Mouse (Mus musculus) CH12.LX (cell line): Measurements from ENCODE around the gene Ablim1. TPM values are rescaled to one million over a fixed set of nuclear protein-coding genes. Genes with fewer than 3 reads are reported as not detected.
A peak's percentile ranks its signal among the peaks of the same experiment; 100 is the strongest.

Source experiments
- DNase-seq: peaks from one replicate; pipeline ENCODE4 v3.0.0-alpha.2; 2013; ENCODE audit errors: extremely low read depth
- H3K27ac ChIP-seq: 2 replicates; pipeline ENCODE4 v1.5.1; 2012; ENCODE audit warnings: low read depth, mild to moderate bottlenecking, control low read depth, moderate library complexity; ENCODE audit not compliant: insufficient read depth
- H3K27me3 ChIP-seq: replicated peaks from 2 replicates; pipeline ENCODE3; 2012; ENCODE audit warnings: inconsistent platforms
- H3K36me3 ChIP-seq, 2 experiments: replicated peaks in 1 of 2; 2 replicates each; pipeline versions ENCODE3 to v1.6.1; 2012; ENCODE audit warnings: inconsistent platforms in 1 of 2, low read length in 1 of 2, mild to moderate bottlenecking in 1 of 2, mixed read lengths in 1 of 2, moderate library complexity in 1 of 2; ENCODE audit not compliant: control insufficient read depth in 1 of 2, insufficient read depth in 1 of 2
- H3K4me1 ChIP-seq, 2 experiments: 2 replicates each; pipeline ENCODE4 v1.6.1; 2012; ENCODE audit warnings: inconsistent platforms in 1 of 2, moderate library complexity in 1 of 2; ENCODE audit not compliant: insufficient read depth in 2 of 2, control insufficient read depth in 1 of 2
- H3K4me2 ChIP-seq: 2 replicates; pipeline ENCODE4 v1.6.1; 2012; ENCODE audit warnings: low read depth, mild to moderate bottlenecking, control low read depth; ENCODE audit not compliant: poor library complexity, insufficient read depth, severe bottlenecking
- H3K4me3 ChIP-seq, 3 experiments: fragments of 150-350 bp in 1 of 3; sonication (generic) in 1 of 3; replicated peaks in 1 of 3; 2 replicates each; pipeline versions ENCODE3 to v1.5.1; 2011 to 2012; ENCODE audit warnings: low read depth in 2 of 3, low read length in 2 of 3, mild to moderate bottlenecking in 2 of 3, moderate library complexity in 2 of 3, control low read depth in 1 of 3, improper control_type of control experiment in 1 of 3, inconsistent platforms in 1 of 3, mixed read lengths in 1 of 3; ENCODE audit not compliant: poor library complexity in 1 of 3
- H3K79me2 ChIP-seq: replicated peaks from 2 replicates; pipeline ENCODE4 v1.6.1; 2012; ENCODE audit warnings: mild to moderate bottlenecking, moderate library complexity; ENCODE audit not compliant: control insufficient read depth, poor library complexity, insufficient read depth, severe bottlenecking; ENCODE audit errors: extremely low read depth
- H3K9ac ChIP-seq: 2 replicates; pipeline ENCODE4 v1.6.1; 2012; ENCODE audit warnings: low read depth, mild to moderate bottlenecking, control low read depth, moderate library complexity; ENCODE audit not compliant: insufficient read depth
- H3K9me3 ChIP-seq: replicated peaks from 2 replicates; pipeline ENCODE3; 2012; ENCODE audit warnings: low read length, inconsistent platforms, mixed read lengths
- CHD2 ChIP-seq: IDR thresholded peaks from 2 replicates; pipeline ENCODE4 v1.6.1; 2011; ENCODE audit warnings: low read length, improper control_type of control experiment
- E2F4 ChIP-seq: IDR thresholded peaks from 2 replicates; pipeline ENCODE4 v1.6.1; 2011; ENCODE audit warnings: low read depth, low read length, improper control_type of control experiment; ENCODE audit not compliant: insufficient replicate concordance
- EP300 ChIP-seq: IDR thresholded peaks from 2 replicates; pipeline ENCODE4 v1.6.1; 2011; ENCODE audit warnings: low read length, improper control_type of control experiment
- HCFC1 ChIP-seq: IDR thresholded peaks from 2 replicates; pipeline ENCODE4 v1.6.1; 2012; ENCODE audit warnings: low read depth, mild to moderate bottlenecking, inconsistent platforms, low read length, improper control_type of control experiment
- IRF4 ChIP-seq: IDR thresholded peaks from 2 replicates; pipeline ENCODE4 v1.6.1; 2014; ENCODE audit warnings: low read depth, mild to moderate bottlenecking, inconsistent platforms, low read length, improper control_type of control experiment
- MAFK ChIP-seq: IDR thresholded peaks from 2 replicates; pipeline ENCODE4 v1.6.1; 2011; ENCODE audit warnings: low read length, improper control_type of control experiment; ENCODE audit not compliant: insufficient replicate concordance
- MYC ChIP-seq: IDR thresholded peaks from 2 replicates; pipeline ENCODE4 v1.6.1; 2011; ENCODE audit warnings: low read depth, mild to moderate bottlenecking, improper control_type of control experiment, low read length
- NRF1 ChIP-seq: IDR thresholded peaks from 2 replicates; pipeline ENCODE4 v1.6.1; 2014; ENCODE audit warnings: low read depth, mild to moderate bottlenecking, inconsistent platforms, low read length, improper control_type of control experiment, moderate library complexity
- PAX5 ChIP-seq: IDR thresholded peaks from 2 replicates; pipeline ENCODE4 v1.6.1; 2012; ENCODE audit warnings: low read length, inconsistent platforms, mixed read lengths
- POLR2A ChIP-seq: IDR thresholded peaks from 2 replicates; pipeline ENCODE4 v1.6.1; 2011; ENCODE audit warnings: low read depth, mild to moderate bottlenecking, improper control_type of control experiment, low read length
- RCOR1 ChIP-seq: conservative IDR thresholded peaks from 2 replicates; pipeline ENCODE4 v1.6.1; 2012; ENCODE audit warnings: low read depth, mild to moderate bottlenecking, inconsistent platforms, low read length, improper control_type of control experiment
- SMC3 ChIP-seq: IDR thresholded peaks from 2 replicates; pipeline ENCODE4 v1.6.1; 2011; ENCODE audit warnings: low read depth, low read length, improper control_type of control experiment
- TBP ChIP-seq: conservative IDR thresholded peaks from 2 replicates; pipeline ENCODE4 v1.6.1; 2011; ENCODE audit warnings: low read depth, low read length, improper control_type of control experiment
- TCF12 ChIP-seq: IDR thresholded peaks from 2 replicates; pipeline ENCODE4 v1.6.1; 2014; ENCODE audit warnings: low read depth, mild to moderate bottlenecking, inconsistent platforms, low read length, improper control_type of control experiment
- ZC3H11A ChIP-seq: IDR thresholded peaks from 2 replicates; pipeline ENCODE4 v1.6.1; 2012; ENCODE audit warnings: low read depth, mild to moderate bottlenecking, inconsistent platforms, low read length, improper control_type of control experiment
- ZNF384 ChIP-seq: IDR thresholded peaks from 2 replicates; pipeline ENCODE4 v1.6.1; 2012; ENCODE audit warnings: low read depth, low read length, improper control_type of control experiment, inconsistent platforms
- dilution Hi-C: fragments of 300-500 bp; cut with MboI; formaldehyde crosslinking; loops from 2 replicates; pipeline ENCODE4 v1.14.3; 2020; ENCODE audit warnings: low sequenced_read_pairs; ENCODE audit not compliant: extremely low pct_unique_long_range_greater_than_20kb, extremely low pct_ligation_motif_present
- in situ Hi-C: fragments of 300-500 bp; cut with MboI; formaldehyde crosslinking; loops from 3 replicates; pipeline ENCODE4 v1.14.3; 2019; ENCODE audit warnings: low sequenced_read_pairs, low pct_ligation_motif_present, low pct_unique_long_range_greater_than_20kb, mixed read lengths
- polyA plus RNA-seq: library from polyadenylated mRNA; unstranded; fragments of >175 nt; gene quantifications from 2 replicates; pipeline ENCODE4 v1.2.1, GENCODE M21; 2012; ENCODE audit warnings: low read depth; ENCODE audit not compliant: insufficient read length
- total RNA-seq, 2 experiments: library from RNA; depleted of rRNA; stranded (reverse); fragments of 300-350 nt in 1 of 2; fragments of >200 nt in 1 of 2; gene quantifications; 2 replicates each; pipeline ENCODE4 v1.2.3; 2012 to 2014

The Ablim1 gene
- total and polyA plus RNA-seq, 3 experiments: 0.85 to 2.4 (median 2.0) TPM

DNA sequence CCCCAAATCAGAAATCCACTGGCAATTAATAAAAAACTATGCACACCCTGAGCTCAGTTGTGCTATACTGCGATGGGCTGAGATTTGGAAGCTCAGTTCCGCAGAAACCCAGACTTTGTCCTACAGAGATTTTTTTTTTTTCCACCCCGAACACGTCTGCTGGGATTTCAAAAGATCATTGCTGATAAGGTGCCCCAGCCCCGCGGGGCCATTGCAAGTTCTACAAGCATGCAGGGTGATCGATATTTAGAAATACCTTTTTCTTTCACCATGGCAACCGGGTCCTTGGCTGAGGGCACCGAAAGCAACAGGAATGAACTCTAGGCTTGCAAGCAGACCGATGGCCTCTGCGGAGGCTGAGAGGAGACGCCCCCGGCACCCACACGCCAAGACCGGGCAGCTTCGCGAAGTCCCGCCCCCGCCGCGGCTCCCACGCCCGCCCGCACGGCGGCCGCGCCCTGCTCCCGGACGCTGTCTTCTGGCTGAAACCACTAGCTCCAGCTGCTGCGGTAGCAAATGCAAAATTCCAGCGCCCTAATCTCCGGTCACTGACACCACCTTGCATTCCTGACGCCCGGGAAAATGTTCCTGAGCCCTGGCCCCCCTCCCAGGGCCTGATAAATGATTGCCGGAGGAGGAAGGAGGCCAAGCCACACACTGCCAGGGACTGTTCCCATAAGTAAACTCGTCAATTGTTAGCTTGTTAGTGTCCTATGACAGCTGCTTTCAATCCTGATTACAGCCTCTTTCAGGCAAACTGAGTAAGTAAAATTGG lies 117.5 kb downstream of the Ablim1 start:
- Histone ChIP-seq H3K9ac (no peak overlapping the region), H3K4me1 (peaks cover 3 to 8% of the 10 kb centered on the region in 2 experiments; a peak in 2 of 4 replicates), H3K27me3 (no peaks in the 10 kb centered on the region), H3K9me3 (no peaks in the 10 kb centered on the region), H3K4me3 (peak overlapping the region in 1 of 3 experiments; percentile 5)
- in situ Hi-C loops (no loop called here), dilution Hi-C loops (no loop called here)
- no peak for DNase-seq
- TF ChIP-seq E2F4: no peak
- TF ChIP-seq, all 38 proteins: peak for 0
- Histone ChIP-seq H3K4me2 (peak overlapping the region; percentile 48), H3K36me3 (no peaks in the 10 kb centered on the region), H3K79me2 (no peaks in the 10 kb centered on the region), H3K27ac (no peak overlapping the region)

DNA sequence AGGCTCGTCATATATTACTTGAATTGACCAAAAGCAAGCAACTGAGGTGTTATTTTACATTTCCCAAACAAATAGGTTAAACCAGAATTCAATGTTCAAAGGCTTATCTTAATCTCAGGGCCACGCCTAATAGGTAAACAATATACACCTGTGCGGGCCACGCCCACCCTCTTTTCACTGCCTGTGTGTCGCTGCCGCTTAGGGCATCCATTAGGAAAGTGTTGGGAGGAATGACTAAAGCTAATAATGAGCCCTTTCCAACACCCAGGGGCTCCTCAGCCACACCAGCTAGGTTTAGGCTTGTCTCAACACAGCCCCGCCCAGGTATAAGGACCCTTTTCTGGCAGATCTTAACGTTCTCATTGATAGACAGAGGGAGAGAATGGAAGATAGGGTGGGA lies 118.1 kb downstream of the Ablim1 start:
- dilution Hi-C loops (no loop called here), in situ Hi-C loops (no loop called here)
- no peak for DNase-seq
- Histone ChIP-seq H3K4me2 (no peak overlapping the region), H3K27ac (no peak overlapping the region), H3K79me2 (no peaks in the 10 kb centered on the region), H3K9ac (no peak overlapping the region), H3K27me3 (no peaks in the 10 kb centered on the region), H3K9me3 (no peaks in the 10 kb centered on the region), H3K4me1 (peaks cover 3 to 8% of the 10 kb centered on the region in 2 experiments; a peak in 2 of 4 replicates), H3K36me3 (no peaks in the 10 kb centered on the region), H3K4me3 (no peak overlapping the region)
- TF ChIP-seq SMC3: no peak
- TF ChIP-seq POLR2A: no peak
- no peak for TF ChIP-seq RCOR1
- no peak for TF ChIP-seq TCF12
- TF ChIP-seq HCFC1: no peak
- TF ChIP-seq EP300: no peak
- no peak for TF ChIP-seq TBP
- TF ChIP-seq MAFK: no peak
- TF ChIP-seq PAX5: no peak
- no peak for TF ChIP-seq NRF1
- TF ChIP-seq E2F4: no peak
- no peak for TF ChIP-seq MYC
- no peak for TF ChIP-seq CHD2
- TF ChIP-seq ZC3H11A: no peak
- TF ChIP-seq ZNF384: no peak
- no peak for TF ChIP-seq IRF4
